Mouse (Mus musculus): ENCODE data around the gene Phlpp1. TPM values are rescaled to one million over a fixed set of nuclear protein-coding genes. Genes with fewer than 3 reads are reported as not detected.

Gene Phlpp1
- 1 to 10 TPM; 5.3 to 5.4 TPM for total RNA-seq (2023)

DNA sequence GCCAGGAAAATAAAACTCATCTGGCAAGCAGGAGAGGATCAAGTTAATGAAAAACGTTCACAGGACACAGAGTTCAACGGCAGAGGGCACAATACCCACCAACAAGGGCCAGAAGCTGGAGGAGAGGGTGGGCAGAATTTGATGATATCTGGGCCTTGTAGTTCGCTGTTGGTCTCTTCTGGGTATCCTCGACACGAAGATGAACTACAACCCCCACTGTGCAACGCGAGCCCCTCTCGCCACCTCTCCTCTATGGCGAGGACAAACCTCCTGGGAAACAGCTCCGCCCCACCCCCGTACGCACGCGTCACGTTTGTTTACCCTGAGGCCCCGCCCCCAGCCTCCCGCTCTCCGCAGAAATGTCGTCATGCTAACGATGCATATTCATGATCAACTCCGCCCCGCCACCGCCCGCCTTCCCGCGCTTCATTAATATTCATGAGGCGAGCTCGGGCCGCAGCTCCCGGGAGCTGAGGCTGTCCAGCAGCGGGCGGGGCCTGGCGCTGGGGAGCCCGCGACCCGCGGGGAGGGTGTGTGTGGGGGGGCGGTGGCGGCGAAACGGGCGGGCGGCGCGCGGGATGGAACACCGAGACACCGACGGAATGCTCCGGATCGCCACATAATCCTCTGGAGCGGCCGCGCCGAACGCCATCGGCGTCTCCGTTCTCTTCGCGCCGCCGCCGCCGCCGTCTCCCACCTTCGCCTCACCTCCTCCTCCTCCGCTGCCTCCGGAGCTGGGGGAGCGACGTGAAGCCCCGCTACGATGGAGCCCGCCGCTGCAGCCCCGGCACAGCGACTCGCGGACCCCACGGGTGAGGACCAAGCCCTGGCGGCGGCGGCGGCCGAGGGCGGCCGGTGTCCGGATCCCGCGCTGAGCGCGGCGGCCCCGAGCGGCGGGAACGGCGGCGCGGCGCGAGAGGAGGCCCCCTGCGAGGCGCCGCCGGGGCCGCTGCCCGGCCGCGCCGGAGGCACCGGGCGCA, at the start of gene Phlpp1:
Gene Phlpp1, plus strand, starts transcription at position 512 of the 980 bp plus-strand sequence.

Other genes starting within 250 kb of the Phlpp1 start
- 10 to 100 TPM; 23.7 to 27.8 TPM for gene Zcchc2, start 181.3 kb upstream of the Phlpp1 start, total RNA-seq (2023)

All from neutrophil, adult 83 days (primary cell).